In genomic region chr7:38111996-38112395, GRCm38 (mm10) we compare ENCODE assay signal across 8 mouse cellular contexts. TPM values are rescaled to one million over a fixed set of nuclear protein-coding genes. Genes with fewer than 3 reads are reported as not detected.
A peak's percentile ranks its signal among the peaks of the same experiment; 100 is the strongest.
DNase-seq lines count a peak whose midpoint lies in the region; ATAC-seq and TF ChIP-seq lines count a peak whose summit lies in the region.

No protein-coding gene starts in this region.

- H3K4me2 ChIP-seq in forebrain, embryonic 16.5 days (ENCODE audit: low read length) = no peak overlapping the region
- no peak overlapping the region for H3K4me2 ChIP-seq in intestine, postnatal 0 days (replicated peaks; ENCODE audit: low read depth)
- no peak overlapping the region for H3K4me2 ChIP-seq in liver, embryonic 12.5 days
- 0 out of 2 replicates have a peak overlapping the region, but pooled peaks have one; percentile 34 for H3K4me2 ChIP-seq in stomach, embryonic 15.5 days

- WGBS in forebrain, embryonic 10.5 days = 51% methylated on average over 3 of the region's 3 CpGs
- WGBS in forebrain, embryonic 16.5 days = 58% methylated on average over 3 of the region's 3 CpGs
- 40% methylated on average over 3 of the region's 3 CpGs for WGBS in intestine, postnatal 0 days
- 47% methylated on average over 3 of the region's 3 CpGs for WGBS in liver, embryonic 12.5 days (ENCODE audit: insufficient replicate concordance)
- WGBS in stomach, embryonic 15.5 days = 21% methylated on average over 3 of the region's 3 CpGs

- H3K9me3 ChIP-seq in forebrain, embryonic 10.5 days = no peaks in the 10 kb centered on the region
- H3K9me3 ChIP-seq in forebrain, embryonic 16.5 days (ENCODE audit: control insufficient read depth, low read length) = no peaks in the 10 kb centered on the region
- no peaks in the 10 kb centered on the region for H3K9me3 ChIP-seq in intestine, postnatal 0 days (ENCODE audit: control insufficient read depth)
- no peaks in the 10 kb centered on the region for H3K9me3 ChIP-seq in liver, embryonic 12.5 days (replicated peaks)
- no peaks in the 10 kb centered on the region for H3K9me3 ChIP-seq in stomach, embryonic 15.5 days

- ATAC-seq in forebrain, embryonic 16.5 days = no peak
- peak; percentile 46 for ATAC-seq in intestine, postnatal 0 days
- no peak for ATAC-seq in liver, embryonic 12.5 days
- ATAC-seq in stomach, embryonic 15.5 days (ENCODE audit: insufficient read depth, low FRiP score, low read depth) = peak; percentile 76
- no peak for ATAC-seq in megakaryocyte, adult 5-6 weeks (ENCODE audit: poor library complexity, severe bottlenecking)

- H3K4me3 ChIP-seq in forebrain, embryonic 10.5 days = no peak overlapping the region
- no peak overlapping the region for H3K4me3 ChIP-seq in forebrain, embryonic 16.5 days (replicated peaks; ENCODE audit: low read length)
- H3K4me3 ChIP-seq in intestine, postnatal 0 days (ENCODE audit: low read depth, low read length) = no peak overlapping the region
- H3K4me3 ChIP-seq in liver, embryonic 12.5 days = no peak overlapping the region
- no peak overlapping the region for H3K4me3 ChIP-seq in stomach, embryonic 15.5 days (replicated peaks)

- no peaks in the 10 kb centered on the region for H3K36me3 ChIP-seq in forebrain, embryonic 10.5 days (replicated peaks)
- H3K36me3 ChIP-seq in forebrain, embryonic 16.5 days (ENCODE audit: control insufficient read depth, insufficient read depth) = no peaks in the 10 kb centered on the region
- no peaks in the 10 kb centered on the region for H3K36me3 ChIP-seq in intestine, postnatal 0 days (ENCODE audit: control insufficient read depth, insufficient read depth)
- no peaks in the 10 kb centered on the region for H3K36me3 ChIP-seq in liver, embryonic 12.5 days
- H3K36me3 ChIP-seq in stomach, embryonic 15.5 days = no peaks in the 10 kb centered on the region

- no peak overlapping the region for H3K9ac ChIP-seq in forebrain, embryonic 16.5 days (replicated peaks; ENCODE audit: low read depth, low read length)
- no peak overlapping the region for H3K9ac ChIP-seq in intestine, postnatal 0 days (ENCODE audit: low read depth, low read length)
- no peak overlapping the region for H3K9ac ChIP-seq in liver, embryonic 12.5 days
- no peak overlapping the region for H3K9ac ChIP-seq in stomach, embryonic 15.5 days

- DNase-seq in forebrain, embryonic 10.5 days (ENCODE audit: extremely low spot score, low spot score) = peak; percentile 59
- peak; percentile 97 for DNase-seq in ZHBTc4 (ENCODE audit: low read depth, low spot score)
- DNase-seq in fibroblast of lung, adult 2 months (ENCODE audit: low read depth) = peak; percentile 94

- H3K4me1 ChIP-seq in forebrain, embryonic 10.5 days = peaks cover 42% of the 10 kb centered on the region
- peaks cover 5% of the 10 kb centered on the region for H3K4me1 ChIP-seq in forebrain, embryonic 16.5 days (replicated peaks; ENCODE audit: control insufficient read depth, insufficient read depth, low read length)
- H3K4me1 ChIP-seq in intestine, postnatal 0 days (replicated peaks; ENCODE audit: control insufficient read depth, insufficient read depth, low read length) = 0 out of 2 replicates have a peak, but pooled peaks cover 9% of the 10 kb centered on the region
- peaks cover 24% of the 10 kb centered on the region for H3K4me1 ChIP-seq in liver, embryonic 12.5 days
- H3K4me1 ChIP-seq in stomach, embryonic 15.5 days = peaks cover 27% of the 10 kb centered on the region

- H3K27ac ChIP-seq in forebrain, embryonic 10.5 days = peak overlapping the region; percentile 54
- no peak overlapping the region for H3K27ac ChIP-seq in forebrain, embryonic 16.5 days (ENCODE audit: low read length)
- no peak overlapping the region for H3K27ac ChIP-seq in intestine, postnatal 0 days (ENCODE audit: low read depth, low read length)
- H3K27ac ChIP-seq in liver, embryonic 12.5 days = peak overlapping the region; percentile 45; the same call in 1 of the 2 replicates
- H3K27ac ChIP-seq in stomach, embryonic 15.5 days = peak overlapping the region; percentile 88

- H3K27me3 ChIP-seq in forebrain, embryonic 10.5 days (ENCODE audit: poor library complexity, severe bottlenecking) = peaks cover 23% of the 10 kb centered on the region
- H3K27me3 ChIP-seq in forebrain, embryonic 16.5 days (replicated peaks; ENCODE audit: control insufficient read depth, insufficient read depth, low read length) = peaks cover 5% of the 10 kb centered on the region; the same call in 1 of the 2 replicates
- no peaks in the 10 kb centered on the region for H3K27me3 ChIP-seq in intestine, postnatal 0 days (replicated peaks; ENCODE audit: control insufficient read depth, insufficient read depth, low read length)
- peaks cover 31% of the 10 kb centered on the region for H3K27me3 ChIP-seq in liver, embryonic 12.5 days (replicated peaks)
- 0 out of 2 replicates have a peak, but pooled peaks cover 4% of the 10 kb centered on the region for H3K27me3 ChIP-seq in stomach, embryonic 15.5 days (replicated peaks)

- no peak for TF ChIP-seq CTCF in intestine, postnatal 0 days (IDR thresholded peaks at IDR 0.05; ENCODE audit: low read depth)

RNA-seq across cellular contexts. Expression of gene Ccne1, which starts 4.7 kb away (rescaled TPM):
- 116 and 117 TPM in 2 replicates for polyA plus RNA-seq in forebrain, embryonic 10.5 days (2016; fragmentation: Nextera tagmentation; extraction: Ambion mirVana)
- polyA plus RNA-seq in forebrain, embryonic 16.5 days (2015; fragmentation: Nextera tagmentation; extraction: Ambion mirVana) = 14.3 and 14.5 TPM in 2 replicates
- 12.0 and 12.6 TPM in 2 replicates for polyA plus RNA-seq in intestine, postnatal 0 days (2015; fragmentation: Nextera tagmentation; extraction: Ambion mirVana)
- 145 and 150 TPM in 2 replicates for polyA plus RNA-seq in liver, embryonic 12.5 days (2016; fragmentation: Nextera tagmentation; extraction: Ambion mirVana)
- polyA plus RNA-seq in stomach, embryonic 15.5 days (2015; fragmentation: Nextera tagmentation; extraction: Ambion mirVana) = 57.0 and 58.6 TPM in 2 replicates
- 22.8 and 23.6 TPM in 2 replicates for total RNA-seq in megakaryocyte, adult 5-6 weeks (2015)
- 33.4 and 37.7 TPM in 2 replicates for total RNA-seq in megakaryocyte, adult 5-6 weeks (2017)

Comparison
In these comparisons a context has a peak if more than half of its experiments do, and no peak if none do; other contexts are left out.
1. H3K27ac ChIP-seq: peak in forebrain, embryonic 10.5 days (single experiment), liver, embryonic 12.5 days (single experiment) and stomach, embryonic 15.5 days (single experiment); none in forebrain, embryonic 16.5 days (single experiment) and intestine, postnatal 0 days (single experiment).
2. ATAC-seq: peak in intestine, postnatal 0 days (single experiment) and stomach, embryonic 15.5 days (single experiment); none in forebrain, embryonic 16.5 days (single experiment), liver, embryonic 12.5 days (single experiment) and megakaryocyte, adult 5-6 weeks (single experiment).
3. Peak in every context shown above with its lines, with median percentiles within 50 percentile points of each other: DNase-seq.